Mouse (Mus musculus): ENCODE results near the gene Adcy7.

DNA sequence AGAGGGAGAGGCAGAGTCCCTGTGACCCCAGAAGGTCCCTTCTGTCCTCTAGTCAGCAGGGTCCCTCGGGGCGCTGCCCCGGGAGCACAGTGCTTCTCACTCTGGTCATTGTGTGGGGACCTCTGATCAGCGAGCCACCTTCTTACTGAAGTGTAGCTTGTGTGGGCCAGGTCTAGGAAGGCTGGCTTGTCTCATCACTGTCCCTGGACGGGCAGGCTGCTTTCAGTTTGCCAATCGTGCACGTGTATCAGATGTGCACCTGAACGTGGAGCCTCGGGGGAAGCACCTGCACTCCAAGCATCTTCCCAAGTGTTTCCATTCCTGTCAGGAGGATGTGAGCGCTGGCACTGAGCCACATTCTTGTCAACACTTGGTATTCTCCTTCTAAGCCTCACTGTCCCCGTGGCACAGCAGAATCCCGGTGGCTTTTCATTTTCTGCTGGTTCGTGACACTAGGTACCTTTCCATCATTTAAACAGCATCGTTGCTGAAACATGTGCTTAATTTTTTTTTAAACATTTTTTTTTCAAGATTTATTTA is 14.3 kb downstream of the Adcy7 start:
- TF ChIP-seq POLR2A (IDR thresholded peaks at IDR 0.05; ENCODE audit: extremely low read depth, insufficient read depth, low read length), result no peak
- no peak for TF ChIP-seq CTCF (IDR thresholded peaks at IDR 0.05; ENCODE audit: low read depth, low read length)
